23 mouse cellular contexts compared by ENCODE assay signal in the genomic region with DNA sequence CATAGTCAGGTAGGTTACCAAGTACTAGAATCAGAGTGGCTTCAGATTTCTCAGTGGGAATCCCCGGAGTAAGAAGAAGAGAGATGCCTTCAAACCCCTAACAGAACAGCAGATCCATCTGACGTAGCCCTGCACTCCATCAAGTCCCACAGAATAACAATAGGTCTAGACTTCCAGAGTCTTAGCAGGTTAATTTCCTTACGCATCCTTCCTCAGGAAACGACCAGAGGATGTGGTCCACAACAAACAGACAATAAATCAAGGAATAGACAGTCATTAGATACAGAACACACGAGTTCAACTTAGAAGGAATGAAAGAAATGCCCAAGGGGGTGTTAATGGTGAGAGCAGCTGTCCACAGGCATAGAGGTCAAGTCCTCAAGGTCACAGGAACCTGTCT. TPM values are rescaled to one million over a fixed set of nuclear protein-coding genes. Genes with fewer than 3 reads are reported as not detected.
DNase-seq lines count a peak whose midpoint lies in the region; ATAC-seq and TF ChIP-seq lines count a peak whose summit lies in the region.
"Had no signal": no experiment of that assay in that cellular context is flagged by ENCODE, and none has a peak within 500 bp of the region (broad histone marks: within the 10 kb centered on the region; RNA-seq: fewer than 3 reads in every experiment).

No protein-coding gene starts in this region.

- H3K27me3 ChIP-seq in forebrain, embryonic 11.5 days (ENCODE audit: control insufficient read depth, insufficient read depth, low read length): no peaks in the 10 kb centered on the region
- H3K27me3 ChIP-seq in forebrain, embryonic 12.5 days: peaks cover 3% of the 10 kb centered on the region
- 0 out of 2 replicates have a peak, but pooled peaks cover 3% of the 10 kb centered on the region for H3K27me3 ChIP-seq in lung, embryonic 14.5 days (ENCODE audit: insufficient read depth, low read length)
- H3K27me3 ChIP-seq: hindbrain, embryonic 15.5 days had no signal

- DNase-seq in forebrain, embryonic 11.5 days (ENCODE audit: low spot score): peak; percentile 1
- DNase-seq in kidney, adult 9 months: peak; percentile 41
- no peak for DNase-seq in kidney, adult 18-20 months
- DNase-seq in lung, embryonic 14.5 days: peak; percentile 13
- DNase-seq in lung, postnatal 36 days: no peak
- DNase-seq: adrenal gland, postnatal 10 days; adrenal gland, postnatal 36 days; cerebellum, adult 11 months; cerebellum, adult 2 months; cerebellum, adult 9-11 months; cerebellum, postnatal 25 days; forebrain, postnatal 0 days; gastrocnemius, adult 2 months; gastrocnemius, postnatal 14 days had no signal

- no peaks in the 10 kb centered on the region for H3K36me3 ChIP-seq in forebrain, embryonic 11.5 days (ENCODE audit: control insufficient read depth, insufficient read depth, low read length)
- no peaks in the 10 kb centered on the region for H3K36me3 ChIP-seq in forebrain, embryonic 12.5 days (replicated peaks)
- H3K36me3 ChIP-seq in lung, embryonic 14.5 days (ENCODE audit: insufficient read depth): no peaks in the 10 kb centered on the region
- H3K36me3 ChIP-seq: embryonic facial prominence, embryonic 12.5 days; embryonic facial prominence, embryonic 15.5 days; hindbrain, embryonic 12.5 days; hindbrain, embryonic 15.5 days had no signal

- no peak overlapping the region for H3K4me3 ChIP-seq in forebrain, embryonic 11.5 days (ENCODE audit: low read depth, low read length)
- H3K4me3 ChIP-seq in forebrain, embryonic 12.5 days (replicated peaks): no peak overlapping the region
- H3K4me3 ChIP-seq in lung, embryonic 14.5 days (ENCODE audit: low read depth, low read length): no peak overlapping the region
- H3K4me3 ChIP-seq: embryonic facial prominence, embryonic 12.5 days; embryonic facial prominence, embryonic 15.5 days; erythroblast, embryonic 14.5 days; gastrocnemius, adult 2 months; hindbrain, embryonic 12.5 days; hindbrain, embryonic 15.5 days had no signal

- no peaks in the 10 kb centered on the region for H3K9me3 ChIP-seq in forebrain, embryonic 11.5 days (ENCODE audit: control insufficient read depth, low read length)
- no peaks in the 10 kb centered on the region for H3K9me3 ChIP-seq in forebrain, embryonic 12.5 days
- no peaks in the 10 kb centered on the region for H3K9me3 ChIP-seq in lung, embryonic 14.5 days (ENCODE audit: low read depth, low read length)
- H3K9me3 ChIP-seq: embryonic facial prominence, embryonic 12.5 days; embryonic facial prominence, embryonic 15.5 days; hindbrain, embryonic 12.5 days; hindbrain, embryonic 15.5 days had no signal

- no peak for ATAC-seq in forebrain, embryonic 11.5 days (replicated peaks; ENCODE audit: low FRiP score)
- ATAC-seq in forebrain, embryonic 12.5 days (ENCODE audit: low FRiP score): no peak
- ATAC-seq in lung, embryonic 14.5 days (ENCODE audit: insufficient read depth): no peak
- no peak for ATAC-seq in erythroblast, adult 5-6 weeks (replicated peaks; ENCODE audit: low FRiP score, poor library complexity, severe bottlenecking)
- ATAC-seq: forebrain, embryonic 14.5 days; forebrain, postnatal 0 days had no signal

- no peak overlapping the region for H3K27ac ChIP-seq in forebrain, embryonic 11.5 days (ENCODE audit: low read depth, low read length)
- H3K27ac ChIP-seq in forebrain, embryonic 12.5 days: no peak overlapping the region
- H3K27ac ChIP-seq in lung, embryonic 14.5 days (ENCODE audit: low read depth): no peak overlapping the region
- H3K27ac ChIP-seq: embryonic facial prominence, embryonic 12.5 days; embryonic facial prominence, embryonic 15.5 days; gastrocnemius, adult 2 months; hindbrain, embryonic 12.5 days; hindbrain, embryonic 15.5 days had no signal

- H3K9ac ChIP-seq in forebrain, embryonic 11.5 days (ENCODE audit: low read length): no peak overlapping the region
- H3K9ac ChIP-seq in forebrain, embryonic 12.5 days: no peak overlapping the region
- H3K9ac ChIP-seq in lung, embryonic 14.5 days: no peak overlapping the region
- H3K9ac ChIP-seq: embryonic facial prominence, embryonic 12.5 days; embryonic facial prominence, embryonic 15.5 days; forebrain, postnatal 0 days; hindbrain, embryonic 12.5 days; hindbrain, embryonic 15.5 days had no signal

- WGBS in forebrain, embryonic 11.5 days: 72% methylated on average over 5 of the region's 5 CpGs
- 77% methylated on average over 5 of the region's 5 CpGs for WGBS in forebrain, embryonic 12.5 days
- WGBS in lung, embryonic 14.5 days: 44% methylated on average over 5 of the region's 5 CpGs

- no peaks in the 10 kb centered on the region for H3K4me1 ChIP-seq in forebrain, embryonic 11.5 days (replicated peaks; ENCODE audit: control insufficient read depth, insufficient read depth, low read length)
- H3K4me1 ChIP-seq in forebrain, embryonic 12.5 days: no peaks in the 10 kb centered on the region
- no peaks in the 10 kb centered on the region for H3K4me1 ChIP-seq in lung, embryonic 14.5 days (ENCODE audit: insufficient read depth)
- H3K4me1 ChIP-seq: embryonic facial prominence, embryonic 12.5 days; embryonic facial prominence, embryonic 15.5 days; hindbrain, embryonic 12.5 days; hindbrain, embryonic 15.5 days had no signal

- H3K4me2 ChIP-seq in forebrain, embryonic 11.5 days (ENCODE audit: low read depth, low read length, severe bottlenecking): no peak overlapping the region
- H3K4me2 ChIP-seq in forebrain, embryonic 12.5 days: no peak overlapping the region
- no peak overlapping the region for H3K4me2 ChIP-seq in lung, embryonic 14.5 days
- H3K4me2 ChIP-seq: embryonic facial prominence, embryonic 12.5 days; embryonic facial prominence, embryonic 15.5 days; heart, embryonic 11.5 days; hindbrain, embryonic 12.5 days; hindbrain, embryonic 15.5 days had no signal

- no peak for TF ChIP-seq CTCF in lung, embryonic 14.5 days (IDR thresholded peaks at IDR 0.05; ENCODE audit: low read depth)

RNA-seq across cellular contexts. Expression of gene Saysd1, which starts 43.4 kb away (rescaled TPM):
- polyA plus RNA-seq in forebrain, embryonic 11.5 days (2014; fragmentation: Nextera tagmentation; extraction: Ambion mirVana): 11.6 and 11.7 TPM in 2 replicates
- 10.5 and 11.0 TPM in 2 replicates for polyA plus RNA-seq in forebrain, embryonic 12.5 days (2016; fragmentation: Nextera tagmentation; extraction: Ambion mirVana)
- polyA plus RNA-seq in lung, embryonic 14.5 days (2014; fragmentation: Nextera tagmentation; extraction: Ambion mirVana): 12.7 and 13.5 TPM in 2 replicates
- total RNA-seq in erythroblast, adult 5-6 weeks (2015; ENCODE audit: low replicate concordance): 1.9 TPM in 1 of 2 replicates, not detected in the other
- not detected in 2 replicates for total RNA-seq in erythroblast, adult 5-6 weeks (2017; ENCODE audit: low replicate concordance)

Comparison
In these comparisons a context has a peak if more than half of its experiments do, and no peak if none do; other contexts are left out.
1. DNase-seq: peak in forebrain, embryonic 11.5 days (single experiment), kidney, adult 9 months (single experiment) and lung, embryonic 14.5 days (single experiment); none in kidney, adult 18-20 months (single experiment) and lung, postnatal 36 days (single experiment).